Comparison of ENCODE assay signal across 8 mouse cellular contexts in the genomic region with DNA sequence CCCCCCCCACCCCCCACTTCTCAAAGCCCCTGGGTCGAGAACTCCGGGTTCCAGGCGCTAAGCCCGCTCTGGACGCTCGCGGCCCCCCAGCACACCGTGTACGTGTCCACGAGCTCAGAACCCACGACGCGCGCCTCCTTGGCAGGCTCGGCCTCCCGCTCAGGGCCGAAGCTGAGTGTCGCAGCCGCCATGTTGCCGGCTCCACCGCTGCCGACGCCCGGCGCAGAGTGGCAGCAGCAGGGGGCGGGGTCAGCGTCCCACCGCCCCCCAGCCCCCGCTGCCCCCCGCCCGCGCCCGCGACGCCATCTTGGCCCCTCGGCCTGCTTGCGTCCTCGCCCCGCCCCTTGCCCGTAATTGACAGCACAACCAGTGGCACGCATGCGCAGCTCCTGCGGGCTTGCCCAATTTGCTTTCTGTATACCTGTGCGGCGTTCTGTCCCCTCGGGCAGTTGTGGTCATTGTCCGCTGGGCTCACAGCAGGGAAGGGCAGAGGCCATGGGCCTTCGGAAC. TPM values are rescaled to one million over a fixed set of nuclear protein-coding genes. Genes with fewer than 3 reads are reported as not detected.
DNase-seq lines count a peak whose midpoint lies in the region; ATAC-seq and TF ChIP-seq lines count a peak whose summit lies in the region.

No protein-coding gene starts in this region.

- peaks cover 11% of the 10 kb centered on the region; the same call in 1 of the 2 replicates for H3K4me1 ChIP-seq in forebrain, embryonic 14.5 days (ENCODE audit: control insufficient read depth, insufficient read depth, low read length)
- peaks cover 22% of the 10 kb centered on the region for H3K4me1 ChIP-seq in liver, embryonic 16.5 days (ENCODE audit: control insufficient read depth, low read depth, low read length)
- H3K4me1 ChIP-seq in neural tube, embryonic 12.5 days: peaks cover 15% of the 10 kb centered on the region
- H3K4me1 ChIP-seq in stomach, postnatal 0 days (replicated peaks; ENCODE audit: control insufficient read depth, insufficient read depth): no peaks in the 10 kb centered on the region; the same call in 1 of the 2 replicates

- ATAC-seq in cerebellum, adult (ENCODE audit: insufficient number of reproducible peaks, low FRiP score, low TSS enrichment): peak; percentile 52; the same call in 1 of the 2 replicates
- ATAC-seq in forebrain, embryonic 14.5 days: peak; percentile 82
- peak; percentile 77 for ATAC-seq in liver, embryonic 16.5 days (ENCODE audit: low read depth)
- peak; percentile 72 for ATAC-seq in neural tube, embryonic 12.5 days (ENCODE audit: low FRiP score, low read depth)
- ATAC-seq in stomach, postnatal 0 days (ENCODE audit: low FRiP score, low TSS enrichment): peak; percentile 81

- no peak for TF ChIP-seq EP300 in stomach, postnatal 0 days (optimal IDR thresholded peaks at IDR 0.05)

- no peaks in the 10 kb centered on the region for H3K27me3 ChIP-seq in forebrain, embryonic 14.5 days (replicated peaks; ENCODE audit: control insufficient read depth, insufficient read depth, low read length)
- no peaks in the 10 kb centered on the region for H3K27me3 ChIP-seq in liver, embryonic 16.5 days (ENCODE audit: control insufficient read depth, insufficient read depth, low read depth, low read length)
- H3K27me3 ChIP-seq in neural tube, embryonic 12.5 days (replicated peaks): no peaks in the 10 kb centered on the region
- H3K27me3 ChIP-seq in stomach, postnatal 0 days (ENCODE audit: control insufficient read depth, insufficient read depth, low read length): no peaks in the 10 kb centered on the region

- peak overlapping the region; percentile 81 for H3K4me3 ChIP-seq in forebrain, embryonic 14.5 days (ENCODE audit: low read depth, low read length)
- peak overlapping the region; percentile 85 for H3K4me3 ChIP-seq in liver, embryonic 16.5 days (ENCODE audit: low read depth, low read length)
- peak overlapping the region; percentile 79 for H3K4me3 ChIP-seq in neural tube, embryonic 12.5 days
- H3K4me3 ChIP-seq in stomach, postnatal 0 days (ENCODE audit: low read depth, low read length): peak overlapping the region; percentile 78

- peak; percentile 9; the same call in 1 of the 2 replicates for TF ChIP-seq CTCF in stomach, postnatal 0 days (IDR thresholded peaks at IDR 0.05; ENCODE audit: low read depth)

- no peaks in the 10 kb centered on the region for H3K9me3 ChIP-seq in forebrain, embryonic 14.5 days (replicated peaks; ENCODE audit: control insufficient read depth, low read length)
- no peaks in the 10 kb centered on the region for H3K9me3 ChIP-seq in liver, embryonic 16.5 days (replicated peaks; ENCODE audit: control insufficient read depth, low read length)
- no peaks in the 10 kb centered on the region for H3K9me3 ChIP-seq in neural tube, embryonic 12.5 days
- no peaks in the 10 kb centered on the region for H3K9me3 ChIP-seq in stomach, postnatal 0 days (ENCODE audit: control insufficient read depth, low read length)

- DNase-seq in ES-CJ7 (ENCODE audit: low read depth, low spot score): peak; percentile 92
- DNase-seq in forebrain, embryonic 14.5 days (ENCODE audit: low spot score): peak; percentile 97
- peak; percentile 97 to 98 for DNase-seq in heart, postnatal 14 days
- peak; percentile 75 for DNase-seq in large intestine, adult 2 months (ENCODE audit: low read depth, low spot score)
- DNase-seq in stomach, postnatal 0 days (ENCODE audit: low spot score): peak; percentile 96

- peak overlapping the region; percentile 86 for H3K4me2 ChIP-seq in forebrain, embryonic 14.5 days (ENCODE audit: low read length)
- H3K4me2 ChIP-seq in liver, embryonic 16.5 days (ENCODE audit: low read depth, low read length): peak overlapping the region; percentile 90
- H3K4me2 ChIP-seq in neural tube, embryonic 12.5 days (replicated peaks): peak overlapping the region; percentile 71
- peak overlapping the region; percentile 75 for H3K4me2 ChIP-seq in stomach, postnatal 0 days (replicated peaks; ENCODE audit: low read depth)

- H3K27ac ChIP-seq in forebrain, embryonic 14.5 days (ENCODE audit: low read depth, low read length): peak overlapping the region; percentile 88
- H3K27ac ChIP-seq in liver, embryonic 16.5 days (ENCODE audit: low read length): peak overlapping the region; percentile 85
- peak overlapping the region; percentile 59; the same call in 1 of the 2 replicates for H3K27ac ChIP-seq in neural tube, embryonic 12.5 days
- H3K27ac ChIP-seq in stomach, postnatal 0 days (replicated peaks): peak overlapping the region; percentile 92

- H3K36me3 ChIP-seq in forebrain, embryonic 14.5 days (ENCODE audit: control insufficient read depth, insufficient read depth, low read length): peaks cover 32% of the 10 kb centered on the region
- peaks cover 11% of the 10 kb centered on the region for H3K36me3 ChIP-seq in liver, embryonic 16.5 days (ENCODE audit: control insufficient read depth, insufficient read depth)
- peaks cover 27% of the 10 kb centered on the region for H3K36me3 ChIP-seq in neural tube, embryonic 12.5 days
- H3K36me3 ChIP-seq in stomach, postnatal 0 days (ENCODE audit: control insufficient read depth, insufficient read depth, low read length): peaks cover 22% of the 10 kb centered on the region

- intact Hi-C loops in heart, postnatal 14 days (cut with DNase I): loop anchor here (5.0 kb wide), 1 partner anchor 131 kb away; a partner anchor contains a TSS

- under 1% methylated on average over 37 of the region's 48 CpGs for WGBS in forebrain, embryonic 14.5 days
- under 1% methylated on average over 46 of the region's 48 CpGs for whole genome bisulfite sequencing in large intestine, adult 2 months
- 1% methylated on average over 39 of the region's 48 CpGs for WGBS in liver, embryonic 16.5 days (ENCODE audit: insufficient replicate concordance)
- under 1% methylated on average over 44 of the region's 48 CpGs for WGBS in neural tube, embryonic 12.5 days
- WGBS in stomach, postnatal 0 days: under 1% methylated on average over 48 of the region's 48 CpGs

- H3K9ac ChIP-seq in forebrain, embryonic 14.5 days (ENCODE audit: low read length): peak overlapping the region; percentile 95
- H3K9ac ChIP-seq in liver, embryonic 16.5 days (ENCODE audit: low read depth, low read length): peak overlapping the region; percentile 84
- peak overlapping the region; percentile 87 for H3K9ac ChIP-seq in neural tube, embryonic 12.5 days
- peak overlapping the region; percentile 94 for H3K9ac ChIP-seq in stomach, postnatal 0 days (ENCODE audit: low read length)

RNA-seq across cellular contexts. Expression of a gene that starts 1.6 kb away (rescaled TPM):
- polyA plus RNA-seq in forebrain, embryonic 14.5 days (2014; fragmentation: Nextera tagmentation; extraction: Ambion mirVana): 1.2 and 1.3 TPM in 2 replicates
- 1,000 to 10,000 TPM; 4,401 to 4,949 TPM for total RNA-seq in heart, postnatal 14 days (2021)
- polyA plus RNA-seq in large intestine, adult 2 months (2012; rRNA removed): 0.18 and 0.42 TPM in 2 replicates
- 80.6 and 93.1 TPM in 2 replicates for polyA plus RNA-seq in liver, embryonic 16.5 days (2015; fragmentation: Nextera tagmentation; extraction: Ambion mirVana)
- 44.2 and 62.0 TPM in 2 replicates for polyA plus RNA-seq in neural tube, embryonic 12.5 days (2016; fragmentation: Nextera tagmentation; extraction: Ambion mirVana)
- polyA plus RNA-seq in stomach, postnatal 0 days (2015; fragmentation: Nextera tagmentation; extraction: Ambion mirVana): 4.1 and 6.5 TPM in 2 replicates

RNA-seq across cellular contexts. Expression of a gene that starts 10.2 kb away (rescaled TPM):
- polyA plus RNA-seq in forebrain, embryonic 14.5 days (2014; fragmentation: Nextera tagmentation; extraction: Ambion mirVana): 217 and 277 TPM in 2 replicates
- 100 to 1,000 TPM; 185 to 197 TPM for total RNA-seq in heart, postnatal 14 days (2021)
- polyA plus RNA-seq in large intestine, adult 2 months (2012; rRNA removed): 119 and 164 TPM in 2 replicates
- 94.9 and 112 TPM in 2 replicates for polyA plus RNA-seq in liver, embryonic 16.5 days (2015; fragmentation: Nextera tagmentation; extraction: Ambion mirVana)
- 419 and 436 TPM in 2 replicates for polyA plus RNA-seq in neural tube, embryonic 12.5 days (2016; fragmentation: Nextera tagmentation; extraction: Ambion mirVana)
- 87.7 and 106 TPM in 2 replicates for polyA plus RNA-seq in stomach, postnatal 0 days (2015; fragmentation: Nextera tagmentation; extraction: Ambion mirVana)

RNA-seq across cellular contexts. Expression of a gene that starts 11.1 kb away (rescaled TPM):
- polyA plus RNA-seq in forebrain, embryonic 14.5 days (2014; fragmentation: Nextera tagmentation; extraction: Ambion mirVana): 0.23 and 0.25 TPM in 2 replicates
- 10 to 100 TPM; 17.4 to 22.2 TPM for total RNA-seq in heart, postnatal 14 days (2021)
- 1.3 and 1.8 TPM in 2 replicates for polyA plus RNA-seq in large intestine, adult 2 months (2012; rRNA removed)
- polyA plus RNA-seq in liver, embryonic 16.5 days (2015; fragmentation: Nextera tagmentation; extraction: Ambion mirVana): 0.04 TPM in 2 replicates
- 1.6 and 1.9 TPM in 2 replicates for polyA plus RNA-seq in neural tube, embryonic 12.5 days (2016; fragmentation: Nextera tagmentation; extraction: Ambion mirVana)
- 0.38 and 0.53 TPM in 2 replicates for polyA plus RNA-seq in stomach, postnatal 0 days (2015; fragmentation: Nextera tagmentation; extraction: Ambion mirVana)

RNA-seq across cellular contexts. Expression of a gene that starts 38.1 kb away (rescaled TPM):
- polyA plus RNA-seq in forebrain, embryonic 14.5 days (2014; fragmentation: Nextera tagmentation; extraction: Ambion mirVana): 21.8 and 22.1 TPM in 2 replicates
- 10 to 100 TPM; 74.5 to 78.7 TPM for total RNA-seq in heart, postnatal 14 days (2021)
- 39.2 and 72.8 TPM in 2 replicates for polyA plus RNA-seq in large intestine, adult 2 months (2012; rRNA removed)
- 25.8 and 32.2 TPM in 2 replicates for polyA plus RNA-seq in liver, embryonic 16.5 days (2015; fragmentation: Nextera tagmentation; extraction: Ambion mirVana)
- polyA plus RNA-seq in neural tube, embryonic 12.5 days (2016; fragmentation: Nextera tagmentation; extraction: Ambion mirVana): 26.0 and 27.3 TPM in 2 replicates
- polyA plus RNA-seq in stomach, postnatal 0 days (2015; fragmentation: Nextera tagmentation; extraction: Ambion mirVana): 23.7 and 23.9 TPM in 2 replicates

RNA-seq across cellular contexts. Expression of a gene that starts 44.6 kb away (rescaled TPM):
- 11.6 and 13.2 TPM in 2 replicates for polyA plus RNA-seq in forebrain, embryonic 14.5 days (2014; fragmentation: Nextera tagmentation; extraction: Ambion mirVana)
- total RNA-seq in heart, postnatal 14 days (2021): 1 to 10 TPM; 4.3 to 4.6 TPM
- 4.0 and 4.6 TPM in 2 replicates for polyA plus RNA-seq in large intestine, adult 2 months (2012; rRNA removed)
- 6.1 and 6.3 TPM in 2 replicates for polyA plus RNA-seq in liver, embryonic 16.5 days (2015; fragmentation: Nextera tagmentation; extraction: Ambion mirVana)
- 12.4 and 13.9 TPM in 2 replicates for polyA plus RNA-seq in neural tube, embryonic 12.5 days (2016; fragmentation: Nextera tagmentation; extraction: Ambion mirVana)
- 9.5 and 10.1 TPM in 2 replicates for polyA plus RNA-seq in stomach, postnatal 0 days (2015; fragmentation: Nextera tagmentation; extraction: Ambion mirVana)

Comparison
In these comparisons a context has a peak if more than half of its experiments do, and no peak if none do; other contexts are left out.
1. Peak in every context shown above with its lines: DNase-seq, ATAC-seq, H3K4me3 ChIP-seq and H3K27ac ChIP-seq.